8 mouse cellular contexts compared by ENCODE assay signal in the genomic region with DNA sequence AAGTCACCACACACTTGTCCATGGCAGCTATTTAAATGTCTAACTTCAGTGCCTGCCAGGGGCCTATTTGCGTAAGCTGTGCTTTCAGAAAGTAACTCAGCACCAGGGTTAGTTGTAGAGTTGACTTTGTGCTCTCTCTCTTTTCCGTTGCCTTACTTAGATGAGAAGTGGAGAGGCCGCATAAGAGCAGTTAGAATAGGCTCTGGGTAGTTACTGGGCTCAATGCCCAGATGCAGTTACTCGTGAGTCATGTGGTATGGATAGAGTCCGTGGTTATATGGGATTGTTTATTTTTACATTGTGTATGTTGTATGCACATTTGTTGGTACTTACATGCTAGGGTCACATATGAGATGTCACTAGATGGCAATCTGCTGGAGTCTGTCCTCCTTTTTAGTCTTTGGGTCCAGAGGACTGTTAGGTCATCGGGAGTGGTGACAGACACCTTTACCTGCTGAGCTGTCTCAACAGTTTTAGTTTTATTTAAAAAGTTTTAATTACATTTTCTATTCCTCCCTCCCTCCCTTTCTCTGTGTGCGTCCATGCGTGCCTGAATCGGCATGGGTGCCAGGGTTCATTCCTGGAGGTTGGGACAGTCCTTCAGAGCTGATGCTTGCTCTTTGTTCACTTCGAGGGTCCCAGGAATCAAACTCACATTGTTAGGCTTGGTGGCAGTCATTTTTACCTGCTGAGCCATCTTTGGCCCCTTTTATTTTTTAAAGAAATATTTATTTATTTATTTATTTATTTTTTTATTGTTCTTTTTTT. TPM values are rescaled to one million over a fixed set of nuclear protein-coding genes. Genes with fewer than 3 reads are reported as not detected.
DNase-seq lines count a peak whose midpoint lies in the region; ATAC-seq and TF ChIP-seq lines count a peak whose summit lies in the region.

No protein-coding gene starts in this region.

- H3K9me3 ChIP-seq in kidney, postnatal 0 days (replicated peaks; ENCODE audit: low read length): no peaks in the 10 kb centered on the region
- H3K9me3 ChIP-seq in forebrain, postnatal 0 days (ENCODE audit: low read length): no peaks in the 10 kb centered on the region
- no peaks in the 10 kb centered on the region for H3K9me3 ChIP-seq in midbrain, embryonic 16.5 days (replicated peaks; ENCODE audit: control insufficient read depth, low read length, poor library complexity, severe bottlenecking)

- peak overlapping the region; percentile 100 for H3K4me3 ChIP-seq in kidney, postnatal 0 days (replicated peaks; ENCODE audit: low read depth, low read length)
- H3K4me3 ChIP-seq in forebrain, postnatal 0 days (ENCODE audit: low read depth, low read length): no peak overlapping the region
- H3K4me3 ChIP-seq in midbrain, embryonic 16.5 days (ENCODE audit: low read depth, low read length): no peak overlapping the region

- 0 out of 2 replicates have a peak overlapping the region, but pooled peaks have one; percentile 8 for H3K27ac ChIP-seq in kidney, postnatal 0 days
- no peak overlapping the region for H3K27ac ChIP-seq in forebrain, postnatal 0 days (ENCODE audit: low read depth, low read length)
- H3K27ac ChIP-seq in midbrain, embryonic 16.5 days (ENCODE audit: low read length): no peak overlapping the region

- 0 out of 2 replicates have a peak overlapping the region, but pooled peaks have one; percentile 8 for H3K9ac ChIP-seq in kidney, postnatal 0 days (ENCODE audit: low read depth, low read length)
- H3K9ac ChIP-seq in forebrain, postnatal 0 days: no peak overlapping the region
- H3K9ac ChIP-seq in midbrain, embryonic 16.5 days (ENCODE audit: low read depth, low read length): no peak overlapping the region

- H3K4me1 ChIP-seq in kidney, postnatal 0 days (replicated peaks; ENCODE audit: insufficient read depth, low read length): peaks cover 19% of the 10 kb centered on the region; the same call in 1 of the 2 replicates
- H3K4me1 ChIP-seq in forebrain, postnatal 0 days (ENCODE audit: insufficient read depth): peaks cover 16% of the 10 kb centered on the region
- peaks cover 22% of the 10 kb centered on the region for H3K4me1 ChIP-seq in midbrain, embryonic 16.5 days (ENCODE audit: control insufficient read depth, insufficient read depth, low read length)

- H3K4me2 ChIP-seq in kidney, postnatal 0 days (ENCODE audit: low read length): peak overlapping the region; percentile 76
- peak overlapping the region; percentile 67; the same call in 1 of the 2 replicates for H3K4me2 ChIP-seq in forebrain, postnatal 0 days (ENCODE audit: low read depth)
- peak overlapping the region; percentile 81 for H3K4me2 ChIP-seq in midbrain, embryonic 16.5 days (ENCODE audit: low read length)

- peak; percentile 40 for DNase-seq in cerebellum, adult 9-10 months
- DNase-seq in kidney, postnatal 0 days (ENCODE audit: low spot score): peak; percentile 40
- no peak for DNase-seq in kidney, adult 11 months
- peak; percentile 16 for DNase-seq in forebrain, postnatal 0 days
- DNase-seq in left cerebral cortex, adult 9 months (ENCODE audit: low spot score in 2 of 2): no peak
- DNase-seq in left cerebral cortex, adult 8-10 months (ENCODE audit: low spot score in 2 of 2): no peak

- 56% methylated on average over 10 of the region's 10 CpGs for WGBS in kidney, postnatal 0 days
- WGBS in forebrain, postnatal 0 days: 51% methylated on average over 10 of the region's 10 CpGs
- 65% methylated on average over 10 of the region's 10 CpGs for WGBS in midbrain, embryonic 16.5 days

- ATAC-seq in cerebellum, adult (ENCODE audit: insufficient number of reproducible peaks, low FRiP score, low TSS enrichment): no peak
- ATAC-seq in kidney, postnatal 0 days (replicated peaks; ENCODE audit: low FRiP score, low read depth): no peak
- ATAC-seq in forebrain, postnatal 0 days: no peak
- no peak for ATAC-seq in midbrain, embryonic 16.5 days

- H3K36me3 ChIP-seq in kidney, postnatal 0 days (ENCODE audit: insufficient read depth, low read length): no peaks in the 10 kb centered on the region
- H3K36me3 ChIP-seq in forebrain, postnatal 0 days (ENCODE audit: insufficient read depth): no peaks in the 10 kb centered on the region
- no peaks in the 10 kb centered on the region for H3K36me3 ChIP-seq in midbrain, embryonic 16.5 days (ENCODE audit: control insufficient read depth, insufficient read depth, low read length)

- H3K27me3 ChIP-seq in kidney, postnatal 0 days (ENCODE audit: insufficient read depth, low read length): no peaks in the 10 kb centered on the region
- H3K27me3 ChIP-seq in forebrain, postnatal 0 days (ENCODE audit: insufficient read depth, low read length): no peaks in the 10 kb centered on the region
- H3K27me3 ChIP-seq in midbrain, embryonic 16.5 days (ENCODE audit: control insufficient read depth, insufficient read depth, low read depth, low read length): no peaks in the 10 kb centered on the region

- TF ChIP-seq CTCF in kidney, postnatal 0 days (IDR thresholded peaks at IDR 0.05; ENCODE audit: low read depth): no peak
- no peak for TF ChIP-seq CTCF in forebrain, postnatal 0 days (IDR thresholded peaks at IDR 0.05; ENCODE audit: low read depth)

RNA-seq across cellular contexts. Expression of a gene that starts 3.2 kb away (rescaled TPM):
- polyA plus RNA-seq in kidney, postnatal 0 days (2015; fragmentation: Nextera tagmentation; extraction: Ambion mirVana): 10.7 and 10.9 TPM in 2 replicates
- 53.4 and 79.7 TPM in 2 replicates for total RNA-seq in forebrain, postnatal 0 days (2014; rRNA removed)
- polyA plus RNA-seq in forebrain, postnatal 0 days (2015; fragmentation: Nextera tagmentation; extraction: Ambion mirVana): 22.1 and 31.8 TPM in 2 replicates
- polyA plus RNA-seq in midbrain, embryonic 16.5 days (2015; fragmentation: Nextera tagmentation; extraction: Ambion mirVana): 45.2 and 45.3 TPM in 2 replicates
- 10 to 100 TPM; 54.9 to 60.2 (median 57.9) TPM for total RNA-seq in left cerebral cortex, adult 8-10 months (2022)

Comparison
In these comparisons a context has a peak if more than half of its experiments do, and no peak if none do; other contexts are left out.
1. DNase-seq: peak in cerebellum, adult 9-10 months (single experiment), kidney, postnatal 0 days (single experiment) and forebrain, postnatal 0 days (single experiment); none in kidney, adult 11 months (single experiment), left cerebral cortex, adult 9 months (0 of 2) and left cerebral cortex, adult 8-10 months (0 of 2).
2. Peak in every context shown above with its lines, with median percentiles within 50 percentile points of each other: H3K4me2 ChIP-seq.